Mouse (Mus musculus) G1E (cell line): Measurements from ENCODE around the gene Ptcra.

ENCODE experiments used
- CTCF ChIP-seq: IDR thresholded peaks from 2 replicates; pipeline ENCODE4 v1.5.1; 2012; ENCODE audit warnings: low read depth, low read length, inconsistent platforms, mixed read lengths
- GATA1 ChIP-seq: IDR thresholded peaks from 2 replicates; pipeline ENCODE4 v1.6.1; 2012; ENCODE audit warnings: borderline replicate concordance, low read length, inconsistent platforms, mixed read lengths
- POLR2AphosphoS5 ChIP-seq: IDR thresholded peaks from 2 replicates; pipeline ENCODE4 v1.6.1; 2012; ENCODE audit warnings: low read depth, low read length, inconsistent platforms; ENCODE audit not compliant: insufficient replicate concordance
- TAL1 ChIP-seq: conservative IDR thresholded peaks from 2 replicates; pipeline ENCODE4 v1.6.1; 2012; ENCODE audit warnings: low read depth, low read length, inconsistent platforms, mixed read lengths

DNA sequence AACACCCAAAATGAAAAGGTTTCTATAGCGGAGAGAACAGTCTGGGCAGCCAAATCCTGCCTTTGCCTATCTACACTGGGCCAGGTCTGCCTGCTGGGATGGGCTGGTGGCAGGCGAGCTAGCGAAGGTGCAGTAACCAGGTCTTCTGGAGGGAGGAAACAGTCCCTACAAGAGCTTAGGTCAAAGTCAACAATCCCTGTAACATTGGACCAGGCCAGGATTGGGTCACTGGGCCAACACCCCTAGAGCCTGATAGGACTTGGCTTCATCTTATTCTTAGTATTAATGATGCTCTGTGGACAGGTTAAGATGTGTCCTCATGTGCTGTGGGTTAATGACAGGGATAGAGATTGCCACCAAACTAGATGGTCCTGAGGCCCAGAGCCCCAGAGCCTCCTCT is 29.5 kb downstream of the Ptcra start:
- TF ChIP-seq TAL1 (no peak), CTCF (no peak), GATA1 (no peak), POLR2AphosphoS5 (no peak)
